Mouse (Mus musculus) ES-Bruce4 (cell line): ENCODE data around the gene Fabp7.

ENCODE experiments used
- CTCF ChIP-seq: IDR thresholded peaks from one replicate; pipeline ENCODE4 v1.8.1; 2011; ENCODE audit warnings: low read depth, low read length
- EP300 ChIP-seq: IDR thresholded peaks from 2 replicates; pipeline ENCODE4 v1.6.1; 2011; ENCODE audit warnings: low read depth, low read length; ENCODE audit not compliant: insufficient read depth

DNA sequence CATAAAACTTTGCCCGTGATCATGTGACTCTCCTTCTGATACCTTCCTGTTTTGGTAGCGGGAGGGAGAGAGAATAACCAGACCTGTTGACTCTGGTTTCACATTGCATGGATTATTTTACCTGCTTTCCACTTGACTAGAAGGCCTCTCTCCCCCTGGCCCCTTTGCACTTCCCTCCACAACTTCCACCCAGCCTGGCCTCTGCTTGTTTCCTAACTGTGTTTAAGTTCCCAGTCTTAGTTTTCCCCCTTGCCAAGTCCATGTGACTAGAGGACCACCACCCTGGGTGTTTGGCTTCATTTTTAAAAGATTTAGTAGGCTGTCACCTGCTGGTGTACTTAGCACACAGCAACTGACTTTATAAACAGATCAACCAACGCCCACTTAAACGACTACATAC lies 11.4 kb downstream of the Fabp7 start:
- no peak for TF ChIP-seq CTCF
- TF ChIP-seq EP300: no peak
